Mouse (Mus musculus) liver, embryonic 14.5 days (tissue): ENCODE results near the gene Hint2.

Experiments used
- CTCF ChIP-seq: IDR thresholded peaks from 2 replicates; pipeline ENCODE4 v1.5.1; 2016; ENCODE audit warnings: antibody characterized with exemption, low read depth, control low read depth
- EP300 ChIP-seq: IDR thresholded peaks from 2 replicates; pipeline ENCODE4 v1.6.1; 2016; ENCODE audit warnings: antibody characterized with exemption, low read depth

- TF ChIP-seq CTCF (no peak), EP300 (no peak)
Observed at GRCm38 (mm10) chr4:43630671-43631045, 25.6 kb downstream of the Hint2 start.
